Mouse (Mus musculus) adrenal gland, postnatal 36 days (tissue): ENCODE results near the gene Mrps18b. TPM values are rescaled to one million over a fixed set of nuclear protein-coding genes. Genes with fewer than 3 reads are reported as not detected.

Source experiments
- microRNA-seq: library from miRNA; unstranded; fragments of <30 nt; microRNA quantifications from one replicate; pipeline ENCODE4 v1.2.0, GENCODE M21; 2021
- total RNA-seq, 2 experiments: library from RNA; stranded (reverse); gene quantifications; 2 replicates each; pipeline ENCODE4 v1.2.3; 2021

The Mrps18b gene
- total RNA-seq, 2 experiments from 2014 or later: 92.6 to 97.8 TPM

Small RNA genes lying within 50 kb of the gene (microRNA-seq; reads per million reads assigned to microRNA genes)
- gene Gm28033 (not detected), gene Mir1894 (not detected), gene Mir877 (130 reads per million, percentile 56 among the genes with 10 or more reads in this experiment)

Other genes with a start within 250 kb of the Mrps18b start
- 10 to 100 TPM; 30.8 to 40.0 TPM for gene Vars2, start 248.8 kb downstream of the Mrps18b start, total RNA-seq
- 10 to 100 TPM; 20.2 to 23.3 TPM for gene Gtf2h4, start 242.7 kb downstream of the Mrps18b start, total RNA-seq
- gene Ddr1, start 211.8 kb downstream of the Mrps18b start, total RNA-seq: 10 to 100 TPM; 43.4 to 48.8 TPM
- gene Ier3, start 94.7 kb downstream of the Mrps18b start, total RNA-seq: 10 to 100 TPM; 19.2 to 36.5 TPM
- gene Flot1, start 93.2 kb downstream of the Mrps18b start, total RNA-seq: 10 to 100 TPM; 60.5 to 73.4 TPM
- 100 to 1,000 TPM; 188 to 218 TPM for gene Tubb5, start 78.1 kb downstream of the Mrps18b start, total RNA-seq
- 10 to 100 TPM; 18.3 to 18.7 TPM for gene Mdc1, start 74.9 kb downstream of the Mrps18b start, total RNA-seq
- gene Nrm, start 55.1 kb downstream of the Mrps18b start, total RNA-seq: 1 to 10 TPM; 6.7 to 7.5 TPM
- 10 to 100 TPM; 26.1 to 35.1 TPM for gene Ppp1r18, start 50.8 kb downstream of the Mrps18b start, total RNA-seq
- 10 to 100 TPM; 37.5 to 40.8 TPM for gene Dhx16, start 36.6 kb downstream of the Mrps18b start, total RNA-seq
- 10 to 100 TPM; 47.0 to 49.4 TPM for gene 2310061I04Rik, start 19.0 kb downstream of the Mrps18b start, total RNA-seq
- gene Atat1, start 6.3 kb downstream of the Mrps18b start, total RNA-seq: 10 to 100 TPM; 26.0 to 33.0 TPM
- 100 to 1,000 TPM in 1 of 2 experiments, 10 to 100 TPM in 1; 96.2 to 108 TPM for gene Ppp1r10, start within 50 bp of the Mrps18b start, total RNA-seq
- 10 to 100 TPM; 90.0 to 96.2 TPM for gene Abcf1, start 53.4 kb upstream of the Mrps18b start, total RNA-seq
- gene Gnl1, start 63.5 kb upstream of the Mrps18b start, total RNA-seq: 10 to 100 TPM; 51.2 to 54.4 TPM
- gene Prr3, start 63.8 kb upstream of the Mrps18b start, total RNA-seq: 10 to 100 TPM; 18.3 to 19.1 TPM
- gene H2-T24, start 104.2 kb upstream of the Mrps18b start, total RNA-seq: 1 to 10 TPM; 6.5 to 9.3 TPM
- gene H2-T23, start 116.5 kb upstream of the Mrps18b start, total RNA-seq: 10 to 100 TPM; 57.8 to 68.4 TPM
- gene H2-T22, start 126.4 kb upstream of the Mrps18b start, total RNA-seq: 10 to 100 TPM; 33.5 to 33.8 TPM
- gene Gm6034, start 126.6 kb upstream of the Mrps18b start, total RNA-seq: not detected
- 1 to 10 TPM; 4.1 to 6.1 TPM for gene Gm11127, start 142.0 kb upstream of the Mrps18b start, total RNA-seq
- gene Gm19684, start 205.3 kb upstream of the Mrps18b start, total RNA-seq: under 1 TPM; 0.16 to 0.30 TPM
- not detected for gene Gm7030, start 213.0 kb upstream of the Mrps18b start, total RNA-seq